ENCODE assay signal across 8 mouse cellular contexts in genomic region chr11:107413251-107413655, GRCm38 (mm10). TPM values are rescaled to one million over a fixed set of nuclear protein-coding genes. Genes with fewer than 3 reads are reported as not detected.
DNase-seq lines count a peak whose midpoint lies in the region; ATAC-seq lines count a peak whose summit lies in the region.

No protein-coding gene starts in this region.

- H3K4me2 ChIP-seq in heart, embryonic 15.5 days: peak overlapping the region; percentile 62
- H3K4me2 ChIP-seq in midbrain, embryonic 12.5 days (replicated peaks): peak overlapping the region; percentile 48

- peak overlapping the region; percentile 34 for H3K4me3 ChIP-seq in heart, embryonic 15.5 days
- peak overlapping the region; percentile 27 for H3K4me3 ChIP-seq in midbrain, embryonic 12.5 days

- peak overlapping the region; percentile 47 for H3K9ac ChIP-seq in heart, embryonic 15.5 days
- H3K9ac ChIP-seq in midbrain, embryonic 12.5 days (replicated peaks): no peak overlapping the region; the same call in 1 of the 2 replicates

- 8% methylated on average over 14 of the region's 14 CpGs for WGBS in heart, embryonic 15.5 days
- WGBS in midbrain, embryonic 12.5 days: 1% methylated on average over 14 of the region's 14 CpGs

- H3K27ac ChIP-seq in heart, embryonic 15.5 days: peak overlapping the region; percentile 51; the same call in 1 of the 2 replicates
- peak overlapping the region; percentile 81 for H3K27ac ChIP-seq in midbrain, embryonic 12.5 days (replicated peaks)

- ATAC-seq in heart, embryonic 15.5 days (replicated peaks; ENCODE audit: insufficient number of reproducible peaks, insufficient read depth, low FRiP score, low read depth): no peak
- peak; percentile 78 for ATAC-seq in midbrain, embryonic 12.5 days (ENCODE audit: low FRiP score, low read depth)

- no peaks in the 10 kb centered on the region for H3K9me3 ChIP-seq in heart, embryonic 15.5 days (replicated peaks)
- H3K9me3 ChIP-seq in midbrain, embryonic 12.5 days: no peaks in the 10 kb centered on the region

- H3K4me1 ChIP-seq in heart, embryonic 15.5 days (replicated peaks): peaks cover 33% of the 10 kb centered on the region
- H3K4me1 ChIP-seq in midbrain, embryonic 12.5 days: peaks cover 61% of the 10 kb centered on the region

- no peaks in the 10 kb centered on the region for H3K27me3 ChIP-seq in heart, embryonic 15.5 days
- no peaks in the 10 kb centered on the region for H3K27me3 ChIP-seq in midbrain, embryonic 12.5 days

- peak; percentile 11 for DNase-seq in urinary bladder, postnatal 25 days (ENCODE audit: low spot score)
- no peak for DNase-seq in urinary bladder, postnatal 36 days (ENCODE audit: low spot score in 2 of 2)
- DNase-seq in embryo, embryonic 9.5 days (ENCODE audit: extremely low spot score): peak; percentile 76
- DNase-seq in layer of hippocampus, adult 9-11 months: peak; percentile 62
- peak; percentile 58 for DNase-seq in thymus, postnatal 0 days (ENCODE audit: low spot score)
- no peak for DNase-seq in gastrocnemius, postnatal 25 days

- no peaks in the 10 kb centered on the region for H3K36me3 ChIP-seq in heart, embryonic 15.5 days
- H3K36me3 ChIP-seq in midbrain, embryonic 12.5 days: no peaks in the 10 kb centered on the region

RNA-seq across cellular contexts. Expression of gene Pitpnc1, which starts 57.2 kb away (rescaled TPM):
- 15.2 and 18.0 TPM in 2 replicates for polyA plus RNA-seq in heart, embryonic 15.5 days (2015; fragmentation: Nextera tagmentation; extraction: Ambion mirVana)
- 32.3 and 32.9 TPM in 2 replicates for polyA plus RNA-seq in midbrain, embryonic 12.5 days (2016; fragmentation: Nextera tagmentation; extraction: Ambion mirVana)
- 13.5 and 15.1 TPM in 2 replicates for polyA plus RNA-seq in thymus, postnatal 0 days (2015; fragmentation: Nextera tagmentation; extraction: Ambion mirVana)
- total RNA-seq in gastrocnemius, postnatal 25 days (2021): 10 to 100 TPM; 89.2 TPM

Comparison
In these comparisons a context has a peak if more than half of its experiments do, and no peak if none do; other contexts are left out.
1. DNase-seq: peak in urinary bladder, postnatal 25 days (single experiment), embryo, embryonic 9.5 days (single experiment), layer of hippocampus, adult 9-11 months (single experiment) and thymus, postnatal 0 days (single experiment); none in urinary bladder, postnatal 36 days (0 of 2) and gastrocnemius, postnatal 25 days (single experiment).